In the genomic region with DNA sequence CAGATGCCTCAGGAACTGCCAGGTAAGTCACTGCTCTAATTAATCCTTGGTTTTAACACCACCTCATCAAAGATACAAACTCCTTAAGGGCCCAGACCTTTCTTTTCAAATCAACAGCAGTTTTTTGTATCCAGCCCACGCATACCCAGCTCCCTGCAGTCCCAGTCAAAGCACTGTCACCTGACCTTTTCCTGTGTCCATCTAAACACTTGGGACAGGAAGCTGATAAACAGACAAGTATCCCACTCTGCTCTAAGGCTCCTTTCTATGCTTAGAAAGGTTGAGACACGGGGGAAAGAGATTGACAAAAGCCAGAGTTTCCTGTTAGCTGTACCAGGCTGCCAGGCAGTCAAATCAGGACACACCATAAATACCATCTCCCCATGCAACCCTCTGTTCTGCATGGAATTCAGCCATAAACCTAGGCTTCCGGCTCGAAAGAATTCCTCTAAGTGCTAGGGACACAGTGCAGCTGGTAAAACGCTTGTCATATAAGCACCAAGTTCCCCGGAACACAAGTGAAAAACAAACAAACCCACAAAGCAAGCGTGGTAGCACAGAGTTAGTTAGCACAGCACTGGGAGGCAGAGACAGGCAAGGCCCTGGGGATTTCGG, we compare ENCODE assay signal across 10 mouse cellular contexts. TPM values are rescaled to one million over a fixed set of nuclear protein-coding genes. Genes with fewer than 3 reads are reported as not detected.
A peak's percentile ranks its signal among the peaks of the same experiment; 100 is the strongest.
DNase-seq lines count a peak whose midpoint lies in the region; ATAC-seq and TF ChIP-seq lines count a peak whose summit lies in the region.
"Had no signal": no experiment of that assay in that cellular context is flagged by ENCODE, and none has a peak within 500 bp of the region (broad histone marks: within the 10 kb centered on the region; RNA-seq: fewer than 3 reads in every experiment).

No protein-coding gene starts in this region.

- no peak overlapping the region for H3K27ac ChIP-seq in limb, embryonic 14.5 days (replicated peaks; ENCODE audit: low read depth, low read length)
- H3K27ac ChIP-seq in hindbrain, embryonic 12.5 days, result no peak overlapping the region
- H3K27ac ChIP-seq: embryonic facial prominence, embryonic 15.5 days had no signal

- H3K4me2 ChIP-seq in limb, embryonic 14.5 days (replicated peaks; ENCODE audit: low read depth, low read length, severe bottlenecking), result no peak overlapping the region
- no peak overlapping the region for H3K4me2 ChIP-seq in hindbrain, embryonic 12.5 days (replicated peaks)
- H3K4me2 ChIP-seq: embryonic facial prominence, embryonic 15.5 days had no signal

- peaks cover 88% of the 10 kb centered on the region for H3K36me3 ChIP-seq in limb, embryonic 14.5 days (ENCODE audit: control insufficient read depth, insufficient read depth, low read length)
- H3K36me3 ChIP-seq in hindbrain, embryonic 12.5 days, result peaks cover 82% of the 10 kb centered on the region

- H3K9ac ChIP-seq in limb, embryonic 14.5 days (ENCODE audit: low read depth, low read length, severe bottlenecking), result peak overlapping the region; percentile 16; the same call in 1 of the 2 replicates
- H3K9ac ChIP-seq in hindbrain, embryonic 12.5 days, result no peak overlapping the region
- H3K9ac ChIP-seq: embryonic facial prominence, embryonic 15.5 days had no signal

- ATAC-seq in limb, embryonic 14.5 days (ENCODE audit: low FRiP score, low read depth), result peak; percentile 32; the same call in 1 of the 2 replicates
- ATAC-seq in hindbrain, embryonic 12.5 days (ENCODE audit: low FRiP score), result no peak

- WGBS in limb, embryonic 14.5 days, result 26% methylated on average over 8 of the region's 8 CpGs
- 81% methylated on average over 8 of the region's 8 CpGs for WGBS in hindbrain, embryonic 12.5 days

- H3K4me3 ChIP-seq in limb, embryonic 14.5 days (replicated peaks; ENCODE audit: low read length), result no peak overlapping the region
- H3K4me3 ChIP-seq in hindbrain, embryonic 12.5 days, result no peak overlapping the region
- H3K4me3 ChIP-seq: embryonic facial prominence, embryonic 15.5 days had no signal

- TF ChIP-seq POLR2A in limb, embryonic 14.5 days (IDR thresholded peaks at IDR 0.05; ENCODE audit: borderline replicate concordance, extremely low read depth, insufficient read depth, insufficient read length), result no peak

- DNase-seq in heart, adult 18-20 months, result peak; percentile 41 to 52
- DNase-seq in heart, postnatal 25 days (ENCODE audit: low spot score), result no peak
- peak; percentile 41 for DNase-seq in urinary bladder, postnatal 14 days (ENCODE audit: low spot score)
- no peak for DNase-seq in urinary bladder, adult 2 months (ENCODE audit: low spot score)
- peak; percentile 51 for DNase-seq in limb, embryonic 14.5 days (ENCODE audit: low spot score)
- DNase-seq in gastrocnemius, postnatal 10 days, result no peak
- no peak for DNase-seq in spleen, postnatal 14 days (ENCODE audit: low spot score in 2 of 2)
- DNase-seq: adrenal gland, postnatal 14 days had no signal

- no peaks in the 10 kb centered on the region for H3K4me1 ChIP-seq in limb, embryonic 14.5 days (ENCODE audit: control insufficient read depth, insufficient read depth, low read length)
- H3K4me1 ChIP-seq in hindbrain, embryonic 12.5 days, result no peaks in the 10 kb centered on the region
- H3K4me1 ChIP-seq: embryonic facial prominence, embryonic 15.5 days had no signal

- H3K9me3 ChIP-seq in limb, embryonic 14.5 days (ENCODE audit: control insufficient read depth, low read length), result no peaks in the 10 kb centered on the region
- H3K9me3 ChIP-seq in hindbrain, embryonic 12.5 days (replicated peaks), result no peaks in the 10 kb centered on the region
- H3K9me3 ChIP-seq: embryonic facial prominence, embryonic 15.5 days had no signal

- H3K27me3 ChIP-seq in limb, embryonic 14.5 days (ENCODE audit: control insufficient read depth, insufficient read depth, low read length), result no peaks in the 10 kb centered on the region
- H3K27me3 ChIP-seq in hindbrain, embryonic 12.5 days, result no peaks in the 10 kb centered on the region
- H3K27me3 ChIP-seq: embryonic facial prominence, embryonic 15.5 days had no signal

- intact Hi-C loops in heart, postnatal 25 days (cut with DNase I), result no loop called here

RNA-seq across cellular contexts. Expression of gene Psmc1, which starts 18.0 kb away (rescaled TPM):
- total RNA-seq in heart, adult 18-20 months (2021), result 100 to 1,000 TPM; 139 to 144 TPM
- 100 to 1,000 TPM; 119 to 132 TPM for total RNA-seq in heart, postnatal 25 days (2021)
- polyA plus RNA-seq in urinary bladder, adult 2 months (2012; rRNA removed), result 108 and 118 TPM in 2 replicates
- 81.1 and 127 TPM in 2 replicates for polyA plus RNA-seq in limb, embryonic 14.5 days (2012; rRNA removed)
- 245 and 262 TPM in 2 replicates for polyA plus RNA-seq in limb, embryonic 14.5 days (2014; fragmentation: Nextera tagmentation; extraction: Ambion mirVana)
- 308 and 324 TPM in 2 replicates for polyA plus RNA-seq in hindbrain, embryonic 12.5 days (2016; fragmentation: Nextera tagmentation; extraction: Ambion mirVana)
- 100 to 1,000 TPM; 168 to 201 TPM for total RNA-seq in gastrocnemius, postnatal 10 days (2021)

RNA-seq across cellular contexts. Expression of gene Nrde2, which starts 31.5 kb away (rescaled TPM):
- 1 to 10 TPM; 7.8 to 8.2 TPM for total RNA-seq in heart, adult 18-20 months (2021)
- 10 to 100 TPM in 1 of 2 experiments, 1 to 10 TPM in 1; 10.0 to 12.7 TPM for total RNA-seq in heart, postnatal 25 days (2021)
- polyA plus RNA-seq in urinary bladder, adult 2 months (2012; rRNA removed), result 10.0 and 12.9 TPM in 2 replicates
- polyA plus RNA-seq in limb, embryonic 14.5 days (2012; rRNA removed), result 12.3 and 13.0 TPM in 2 replicates
- polyA plus RNA-seq in limb, embryonic 14.5 days (2014; fragmentation: Nextera tagmentation; extraction: Ambion mirVana), result 12.4 and 14.0 TPM in 2 replicates
- polyA plus RNA-seq in hindbrain, embryonic 12.5 days (2016; fragmentation: Nextera tagmentation; extraction: Ambion mirVana), result 15.6 and 16.7 TPM in 2 replicates
- total RNA-seq in gastrocnemius, postnatal 10 days (2021), result 10 to 100 TPM; 11.1 to 11.2 TPM

Comparison
In these comparisons a context has a peak if more than half of its experiments do, and no peak if none do; other contexts are left out.
1. DNase-seq: peak in heart, adult 18-20 months (2 of 2), urinary bladder, postnatal 14 days (single experiment) and limb, embryonic 14.5 days (single experiment); none in heart, postnatal 25 days (single experiment), urinary bladder, adult 2 months (single experiment), gastrocnemius, postnatal 10 days (single experiment) and spleen, postnatal 14 days (0 of 2).